Mouse (Mus musculus) cerebellum, postnatal 4 days (tissue): ENCODE data around the gene Acan.

Experiments
- DNase-seq, 2 experiments: peaks; one replicate each; pipeline ENCODE4 v3.0.0; 2022; ENCODE audit warnings: low spot score in 2 of 2, mixed read lengths in 1 of 2

The Acan gene

GRCm38 (mm10) chr7:79053383-79053889 is at the start of gene Acan:
Acan (plus strand) TSS chr7:79053483.
- DNase-seq, result no peak

GRCm38 (mm10) chr7:79021293-79021905 is 31.9 kb upstream of the Acan start:
- peak in 1 of 2 experiments; percentile 3 for DNase-seq

GRCm38 (mm10) chr7:79029138-79029537 is 24.1 kb upstream of the Acan start:
- DNase-seq, result no peak

- no peak for DNase-seq
These were observed 19.5 kb upstream of the Acan start for GRCm38 (mm10) chr7:79033745-79034144.

GRCm38 (mm10) chr7:79034521-79034920 is 18.8 kb upstream of the Acan start:
- DNase-seq, result no peak

GRCm38 (mm10) chr7:79052081-79052480 is 1.2 kb upstream of the Acan start:
- DNase-seq, result no peak

GRCm38 (mm10) chr7:79052521-79053382 is 531 bp upstream of the Acan start:
- DNase-seq, result peak in 1 of 2 experiments; percentile 5

- no peak for DNase-seq
These were observed 828 bp downstream of the Acan start for GRCm38 (mm10) chr7:79054111-79054510.

GRCm38 (mm10) chr7:79058546-79058945 is 5.3 kb downstream of the Acan start:
- no peak for DNase-seq

GRCm38 (mm10) chr7:79067466-79067865 is 14.2 kb downstream of the Acan start:
- DNase-seq, result no peak

- no peak for DNase-seq
These were observed 14.9 kb downstream of the Acan start for GRCm38 (mm10) chr7:79068231-79068630.

GRCm38 (mm10) chr7:79079212-79079611 is 25.9 kb downstream of the Acan start:
- peak in 1 of 2 experiments; percentile 46 for DNase-seq

GRCm38 (mm10) chr7:79080572-79081399 is 27.5 kb downstream of the Acan start:
- peak; percentile 58 to 78 for DNase-seq

GRCm38 (mm10) chr7:79089111-79089510 is 35.8 kb downstream of the Acan start:
- peak in 1 of 2 experiments; percentile 36 for DNase-seq

- no peak for DNase-seq
These were observed 43.2 kb downstream of the Acan start for GRCm38 (mm10) chr7:79096492-79096891.

- no peak for DNase-seq
These were observed 60.6 kb downstream of the Acan start for GRCm38 (mm10) chr7:79113848-79114247.

- DNase-seq, result no peak
These were observed 70.2 kb downstream of the Acan start for GRCm38 (mm10) chr7:79123465-79123864.

- no peak for DNase-seq
These were observed 76.6 kb downstream of the Acan start for GRCm38 (mm10) chr7:79129883-79130282.

- DNase-seq, result no peak
These were observed 77.1 kb downstream of the Acan start for GRCm38 (mm10) chr7:79130385-79130784.

- no peak for DNase-seq
These were observed 77.7 kb downstream of the Acan start, which contains the start of gene Hapln3 for GRCm38 (mm10) chr7:79130843-79131444. Hapln3 (minus strand) TSS chr7:79131018.

GRCm38 (mm10) chr7:79133391-79133790 is 80.1 kb downstream of the Acan start:
- no peak for DNase-seq
